Mouse (Mus musculus): ENCODE measurements at regions not wholly inside any gene's neighbourhood (a gene's known extent, or its start where the extent isn't known, plus 50 kb on each side); places are given as distances from the start of the nearest gene placed in this dataset.

DNA sequence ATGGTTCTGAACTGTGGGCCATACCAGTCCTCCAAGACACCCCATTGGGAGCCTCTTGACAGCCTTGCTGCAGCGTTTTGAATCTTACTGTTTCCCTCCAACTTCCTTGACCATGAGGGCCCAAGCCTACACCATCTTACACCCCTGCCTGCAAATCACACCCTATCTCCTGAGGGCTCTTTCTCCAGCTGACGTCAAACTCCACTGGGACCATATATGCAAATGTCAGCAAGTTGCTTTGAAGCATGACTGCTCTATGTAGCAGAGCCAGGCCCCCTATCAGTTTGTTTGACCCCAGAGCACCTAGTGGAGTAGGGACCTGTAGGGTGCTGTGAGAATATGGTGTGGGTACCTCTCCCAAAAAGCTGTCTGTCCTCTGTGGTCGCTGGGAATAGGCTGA, 172.8 kb downstream of the Ttc8 start:
- TF ChIP-seq CTCF (IDR thresholded peaks at IDR 0.05; ENCODE audit: extremely low read depth, insufficient read depth, insufficient read length, insufficient replicate concordance) (no peak), POLR2A (IDR thresholded peaks at IDR 0.05; ENCODE audit: low read depth, low read length) (no peak)
- Histone ChIP-seq H3K27me3 (ENCODE audit: control insufficient read depth, insufficient read depth, low read length) (no peaks in the 10 kb centered on the region), H3K4me3 (ENCODE audit: extremely low read depth, insufficient read depth, insufficient read length) (no peak overlapping the region), H3K27ac (ENCODE audit: insufficient read depth, low read length) (no peak overlapping the region), H3K4me1 (ENCODE audit: control insufficient read depth, insufficient read depth, insufficient read length) (peaks cover 6% of the 10 kb centered on the region; the same call in 1 of the 2 replicates), H3K36me3 (ENCODE audit: control insufficient read depth, insufficient read depth, low read length) (no peaks in the 10 kb centered on the region)
- peak in 1 of 2 experiments; percentile 23 for DNase-seq (ENCODE audit: low read depth in 1 of 2, low spot score in 2 of 2)
- 49% methylated on average over 3 of the region's 3 CpGs for WGBS

DNA sequence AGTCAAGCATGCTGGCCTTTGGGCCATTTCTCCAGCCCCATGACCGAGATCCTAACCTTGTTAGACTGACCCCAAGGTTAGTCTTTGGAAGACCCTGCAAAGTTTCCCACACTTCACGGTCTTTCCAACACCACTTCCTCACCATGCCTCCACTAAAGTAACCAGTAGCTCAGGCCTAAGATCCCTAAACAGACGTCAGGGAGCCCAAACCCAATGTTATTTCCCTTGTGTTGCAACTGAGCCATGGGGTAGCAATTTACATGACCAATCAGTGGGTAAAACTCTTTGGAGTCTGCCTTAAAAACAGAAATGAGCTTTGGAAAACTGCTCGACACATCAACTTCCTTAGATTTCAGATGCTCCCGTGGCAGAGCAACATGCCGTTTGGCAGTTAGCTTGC, 173.6 kb downstream of the Ttc8 start:
- H3K27ac ChIP-seq (ENCODE audit: insufficient read depth, low read length) = no peak overlapping the region
- H3K4me3 ChIP-seq (ENCODE audit: extremely low read depth, insufficient read depth, insufficient read length) = no peak overlapping the region
- H3K4me1 ChIP-seq (ENCODE audit: control insufficient read depth, insufficient read depth, insufficient read length) = peaks cover 6% of the 10 kb centered on the region; the same call in 1 of the 2 replicates
- TF ChIP-seq CTCF (IDR thresholded peaks at IDR 0.05; ENCODE audit: extremely low read depth, insufficient read depth, insufficient read length, insufficient replicate concordance) (no peak), POLR2A (IDR thresholded peaks at IDR 0.05; ENCODE audit: low read depth, low read length) (no peak)
- no peaks in the 10 kb centered on the region for H3K27me3 ChIP-seq (ENCODE audit: control insufficient read depth, insufficient read depth, low read length)
- DNase-seq (ENCODE audit: low read depth in 1 of 2, low spot score in 2 of 2) = no peak
- no peaks in the 10 kb centered on the region for H3K36me3 ChIP-seq (ENCODE audit: control insufficient read depth, insufficient read depth, low read length)
- WGBS = 70% methylated on average over 6 of the region's 6 CpGs

DNA sequence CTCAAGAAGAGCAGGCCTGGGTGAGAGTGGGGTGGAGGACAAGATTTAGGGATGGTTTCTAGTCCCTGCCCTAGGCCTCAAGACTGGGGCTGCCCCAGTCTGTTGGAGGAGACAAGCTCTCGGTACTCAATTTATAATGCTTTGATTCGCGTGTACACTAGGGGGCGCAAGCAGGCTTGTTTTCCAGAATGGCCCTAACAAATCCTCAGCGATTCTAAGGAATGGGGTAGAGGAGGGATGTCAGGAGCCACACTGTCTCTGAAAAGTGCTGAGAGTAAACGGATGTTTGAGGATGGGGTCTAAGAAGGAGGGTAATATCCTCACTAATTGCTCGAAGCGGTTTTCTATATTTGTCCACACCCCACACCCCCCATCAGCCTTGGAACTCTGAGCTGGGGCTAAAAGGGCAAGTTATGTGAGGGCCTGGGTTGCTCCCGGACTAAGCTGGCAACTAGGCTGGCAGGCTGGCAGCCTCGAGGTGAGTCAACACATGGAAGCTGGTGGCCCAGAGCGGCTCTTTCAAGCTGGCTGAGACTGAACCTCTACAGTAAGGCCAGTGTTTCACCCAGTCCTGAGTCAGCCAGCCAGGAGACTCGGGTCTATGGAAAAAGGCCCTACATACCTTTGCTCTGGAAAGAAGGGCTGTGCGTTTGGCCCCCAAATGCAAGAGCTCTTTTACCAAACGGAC, 176.7 kb downstream of the Ttc8 start:
- 44% methylated on average over 14 of the region's 14 CpGs for WGBS
- Histone ChIP-seq H3K27ac (ENCODE audit: insufficient read depth, low read length) (no peak overlapping the region), H3K27me3 (ENCODE audit: control insufficient read depth, insufficient read depth, low read length) (no peaks in the 10 kb centered on the region), H3K4me3 (ENCODE audit: extremely low read depth, insufficient read depth, insufficient read length) (no peak overlapping the region), H3K36me3 (ENCODE audit: control insufficient read depth, insufficient read depth, low read length) (no peaks in the 10 kb centered on the region), H3K4me1 (ENCODE audit: control insufficient read depth, insufficient read depth, insufficient read length) (peaks cover 6% of the 10 kb centered on the region; the same call in 1 of the 2 replicates)
- DNase-seq (ENCODE audit: low read depth in 1 of 2, low spot score in 2 of 2) = peak; percentile 29 to 56
- TF ChIP-seq POLR2A (IDR thresholded peaks at IDR 0.05; ENCODE audit: low read depth, low read length) (no peak), CTCF (IDR thresholded peaks at IDR 0.05; ENCODE audit: extremely low read depth, insufficient read depth, insufficient read length, insufficient replicate concordance) (peak; percentile 45; the same call in 1 of the 2 replicates)

DNA sequence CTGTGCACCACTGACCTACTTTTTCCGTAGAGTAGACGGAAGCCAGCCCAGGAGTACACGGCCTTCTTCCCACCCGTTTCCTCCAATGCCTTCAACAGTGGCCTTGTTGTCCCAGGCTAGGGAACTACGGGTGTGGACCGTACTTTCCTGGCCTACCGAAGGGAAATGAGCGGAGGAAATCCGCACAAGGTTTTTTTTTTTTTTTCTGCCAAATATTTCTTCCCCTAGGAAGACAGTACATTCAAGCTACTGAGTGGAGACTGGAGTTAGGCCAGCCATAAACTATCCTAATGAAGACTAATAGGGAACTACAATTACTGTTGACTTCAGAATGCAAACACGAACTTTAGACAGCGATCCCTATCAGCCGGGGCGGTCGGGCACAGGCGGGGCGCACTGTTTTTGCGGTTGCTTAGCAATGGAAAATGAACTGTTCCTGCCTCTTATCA, 177.3 kb downstream of the Ttc8 start:
- Histone ChIP-seq H3K4me1 (ENCODE audit: control insufficient read depth, insufficient read depth, insufficient read length) (peaks cover 6% of the 10 kb centered on the region; the same call in 1 of the 2 replicates), H3K36me3 (ENCODE audit: control insufficient read depth, insufficient read depth, low read length) (no peaks in the 10 kb centered on the region), H3K27ac (ENCODE audit: insufficient read depth, low read length) (no peak overlapping the region), H3K4me3 (ENCODE audit: extremely low read depth, insufficient read depth, insufficient read length) (no peak overlapping the region), H3K27me3 (ENCODE audit: control insufficient read depth, insufficient read depth, low read length) (no peaks in the 10 kb centered on the region)
- DNase-seq (ENCODE audit: low read depth in 1 of 2, low spot score in 2 of 2) = no peak
- 90% methylated on average over 17 of the region's 17 CpGs for WGBS
- TF ChIP-seq POLR2A (IDR thresholded peaks at IDR 0.05; ENCODE audit: low read depth, low read length) (no peak), CTCF (IDR thresholded peaks at IDR 0.05; ENCODE audit: extremely low read depth, insufficient read depth, insufficient read length, insufficient replicate concordance) (no peak)

DNA sequence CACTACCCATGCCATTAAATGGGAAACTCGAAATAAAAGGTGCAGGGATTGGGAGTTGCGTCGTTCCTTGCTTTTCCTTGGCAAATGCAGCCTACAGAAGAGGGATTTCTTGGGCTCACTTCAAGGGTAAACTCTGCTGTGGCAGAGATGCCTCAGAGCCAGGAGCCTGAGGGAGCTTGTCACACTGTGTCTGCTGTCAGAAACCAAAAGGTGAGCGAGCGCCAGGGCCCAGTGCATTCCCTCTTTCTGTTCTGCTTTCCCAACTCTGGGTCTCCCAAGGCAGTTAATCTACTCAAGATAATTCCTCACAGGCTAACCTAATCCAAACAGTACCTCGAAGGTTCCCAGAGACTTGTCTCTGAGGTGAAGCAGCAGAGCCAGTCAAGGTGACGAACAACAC, 179.5 kb downstream of the Ttc8 start:
- Histone ChIP-seq H3K4me1 (ENCODE audit: control insufficient read depth, insufficient read depth, insufficient read length) (no peaks in the 10 kb centered on the region), H3K27ac (ENCODE audit: insufficient read depth, low read length) (no peak overlapping the region), H3K27me3 (ENCODE audit: control insufficient read depth, insufficient read depth, low read length) (no peaks in the 10 kb centered on the region), H3K36me3 (ENCODE audit: control insufficient read depth, insufficient read depth, low read length) (no peaks in the 10 kb centered on the region), H3K4me3 (ENCODE audit: extremely low read depth, insufficient read depth, insufficient read length) (no peak overlapping the region)
- WGBS = 85% methylated on average over 7 of the region's 7 CpGs
- no peak for DNase-seq (ENCODE audit: low read depth in 1 of 2, low spot score in 2 of 2)
- TF ChIP-seq POLR2A (IDR thresholded peaks at IDR 0.05; ENCODE audit: low read depth, low read length) (no peak), CTCF (IDR thresholded peaks at IDR 0.05; ENCODE audit: extremely low read depth, insufficient read depth, insufficient read length, insufficient replicate concordance) (no peak)

DNA sequence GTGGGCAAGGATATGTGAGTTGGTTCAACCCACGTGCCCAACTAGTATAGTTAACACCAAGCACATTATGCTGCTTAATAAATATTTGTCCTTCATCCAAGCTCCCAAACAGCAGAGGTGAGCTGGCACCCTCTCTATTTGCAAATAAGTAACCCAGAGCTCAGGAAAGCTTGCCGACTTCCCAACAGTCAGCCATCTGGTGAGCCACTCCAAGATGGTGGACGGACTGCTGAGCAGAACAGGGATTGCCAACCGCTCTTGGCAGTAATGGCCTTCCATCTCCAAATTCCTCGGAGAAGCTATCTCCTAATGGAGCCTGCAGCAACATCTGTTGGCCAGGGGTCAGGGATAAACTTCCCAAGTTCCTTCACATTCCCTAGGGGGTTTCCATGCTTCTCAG, 188.2 kb downstream of the Ttc8 start:
- WGBS = 86% methylated on average over 5 of the region's 5 CpGs
- DNase-seq (ENCODE audit: low read depth in 1 of 2, low spot score in 2 of 2) = no peak
- H3K36me3 ChIP-seq (ENCODE audit: control insufficient read depth, insufficient read depth, low read length) = no peaks in the 10 kb centered on the region
- TF ChIP-seq POLR2A (IDR thresholded peaks at IDR 0.05; ENCODE audit: low read depth, low read length) (no peak), CTCF (IDR thresholded peaks at IDR 0.05; ENCODE audit: extremely low read depth, insufficient read depth, insufficient read length, insufficient replicate concordance) (no peak)
- no peak overlapping the region for H3K4me3 ChIP-seq (ENCODE audit: extremely low read depth, insufficient read depth, insufficient read length)
- H3K4me1 ChIP-seq (ENCODE audit: control insufficient read depth, insufficient read depth, insufficient read length) = no peaks in the 10 kb centered on the region
- H3K27me3 ChIP-seq (ENCODE audit: control insufficient read depth, insufficient read depth, low read length) = no peaks in the 10 kb centered on the region
- no peak overlapping the region for H3K27ac ChIP-seq (ENCODE audit: insufficient read depth, low read length)

DNA sequence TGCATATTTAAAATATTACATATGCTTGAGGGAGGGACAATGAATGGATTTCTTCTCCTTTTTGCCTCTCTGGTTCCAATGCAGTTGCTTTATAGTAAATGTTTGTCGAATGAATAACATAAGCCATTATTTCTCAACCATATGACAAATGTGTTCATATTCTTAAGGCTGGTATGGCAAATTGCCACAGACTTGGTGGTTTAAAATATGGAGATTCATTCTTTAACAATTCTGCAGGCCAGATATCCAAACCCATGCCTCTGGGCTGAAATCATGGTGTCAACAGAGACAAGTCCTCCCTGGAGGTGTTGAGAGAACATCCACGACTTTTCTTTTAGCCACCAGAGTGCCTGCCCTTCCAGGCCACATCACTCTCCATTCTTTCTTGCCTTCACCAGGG, 193.4 kb downstream of the Ttc8 start:
- no peaks in the 10 kb centered on the region for H3K4me1 ChIP-seq (ENCODE audit: control insufficient read depth, insufficient read depth, insufficient read length)
- no peak overlapping the region for H3K4me3 ChIP-seq (ENCODE audit: extremely low read depth, insufficient read depth, insufficient read length)
- 80% methylated on average over 2 of the region's 2 CpGs for WGBS
- H3K36me3 ChIP-seq (ENCODE audit: control insufficient read depth, insufficient read depth, low read length) = no peaks in the 10 kb centered on the region
- no peak for DNase-seq (ENCODE audit: low read depth in 1 of 2, low spot score in 2 of 2)
- no peak for TF ChIP-seq POLR2A (IDR thresholded peaks at IDR 0.05; ENCODE audit: low read depth, low read length)
- TF ChIP-seq CTCF (IDR thresholded peaks at IDR 0.05; ENCODE audit: extremely low read depth, insufficient read depth, insufficient read length, insufficient replicate concordance) = no peak
- no peak overlapping the region for H3K27ac ChIP-seq (ENCODE audit: insufficient read depth, low read length)
- no peaks in the 10 kb centered on the region for H3K27me3 ChIP-seq (ENCODE audit: control insufficient read depth, insufficient read depth, low read length)
